Mouse (Mus musculus): Measurements from ENCODE around the gene Cadps. TPM values are rescaled to one million over a fixed set of nuclear protein-coding genes. Genes with fewer than 3 reads are reported as not detected.

Cadps gene
- total RNA-seq, 2 experiments from 2014 or later = 0.18 to 0.93 TPM

- DNase-seq (ENCODE audit: low spot score in 2 of 2) = no peak
Observed at GRCm38 (mm10) chr14:12343451-12343941, 479.4 kb downstream of the Cadps start.

GRCm38 (mm10) chr14:12342458-12343131 is 480.3 kb downstream of the Cadps start:
- DNase-seq (ENCODE audit: low spot score in 2 of 2) = no peak

GRCm38 (mm10) chr14:12341789-12342457 is 481.0 kb downstream of the Cadps start:
- DNase-seq (ENCODE audit: low spot score in 2 of 2) = no peak

DNA sequence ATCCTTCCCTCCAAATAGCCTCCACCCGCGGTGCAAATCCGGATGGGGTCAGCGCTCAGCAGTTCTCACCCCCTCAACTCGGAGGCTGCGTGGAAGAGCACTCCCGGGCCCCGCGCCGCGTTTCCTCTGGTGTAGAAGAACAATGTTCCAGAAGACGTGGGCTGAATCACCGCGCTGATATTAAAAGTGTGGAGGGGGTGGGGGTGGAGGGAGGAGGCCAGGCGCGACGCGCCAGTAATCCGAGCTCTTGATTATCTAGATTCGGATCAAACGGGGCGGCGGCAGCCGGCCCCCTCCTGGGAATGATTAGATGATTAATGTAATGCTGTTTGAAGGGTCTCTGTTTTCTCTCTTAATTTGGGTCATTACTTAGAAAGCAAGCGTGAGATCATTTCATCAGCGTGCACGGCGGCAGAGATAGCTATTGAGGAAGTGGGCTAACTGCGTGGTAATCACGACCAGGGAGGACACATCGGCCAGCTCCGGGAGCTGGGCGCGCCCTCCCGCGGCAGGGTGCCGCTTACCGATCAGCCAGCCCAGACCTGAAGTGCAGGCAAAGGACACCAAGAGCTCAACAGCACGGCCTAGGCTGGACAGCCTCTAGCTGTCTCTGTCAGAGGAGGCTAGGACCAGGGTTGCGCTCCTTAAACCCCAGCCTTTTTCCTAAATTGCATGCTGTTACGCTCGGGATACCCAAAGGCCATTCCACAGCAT is 481.6 kb downstream of the Cadps start:
- no peak for DNase-seq (ENCODE audit: low spot score in 2 of 2)

GRCm38 (mm10) chr14:12340238-12341074 is 482.4 kb downstream of the Cadps start:
- DNase-seq (ENCODE audit: low spot score in 2 of 2) = no peak

- no peak for DNase-seq (ENCODE audit: low spot score in 2 of 2)
Observed at GRCm38 (mm10) chr14:12338811-12339565, 483.9 kb downstream of the Cadps start.

- DNase-seq (ENCODE audit: low spot score in 2 of 2) = no peak
Observed at GRCm38 (mm10) chr14:12337998-12338809, 484.7 kb downstream of the Cadps start.

- DNase-seq (ENCODE audit: low spot score in 2 of 2) = no peak
Observed at GRCm38 (mm10) chr14:12337421-12337997, 485.4 kb downstream of the Cadps start.

GRCm38 (mm10) chr14:12334925-12335324 is 488.0 kb downstream of the Cadps start:
- no peak for DNase-seq (ENCODE audit: low spot score in 2 of 2)

DNA sequence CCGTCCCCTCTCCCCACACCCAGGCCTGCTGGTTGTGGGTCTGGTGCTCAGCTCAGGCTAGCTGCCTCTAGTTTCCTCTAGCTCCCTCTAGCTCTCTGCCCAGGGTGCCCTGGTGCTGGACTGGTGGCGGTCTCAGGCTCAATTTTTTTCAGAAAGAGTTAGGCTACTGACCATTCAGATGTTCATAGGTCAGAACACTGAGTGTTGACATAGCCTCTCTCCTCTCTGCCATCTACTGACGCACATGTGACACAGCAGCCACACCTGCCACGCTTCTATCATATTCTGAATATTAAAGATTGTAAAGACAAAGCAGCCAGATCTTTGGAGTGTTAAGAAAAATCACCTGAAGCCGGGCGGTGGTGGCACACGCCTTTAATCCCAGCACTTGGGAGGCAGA is 489.3 kb downstream of the Cadps start:
- no peak for DNase-seq (ENCODE audit: low spot score in 2 of 2)

Data from gastrocnemius, postnatal 4 days (tissue).